Mouse (Mus musculus) gastrocnemius, adult 2 months (tissue): ENCODE data around the gene Schip1. TPM values are rescaled to one million over a fixed set of nuclear protein-coding genes. Genes with fewer than 3 reads are reported as not detected.
A peak's percentile ranks its signal among the peaks of the same experiment; 100 is the strongest.

Source experiments
- DNase-seq: peaks from one replicate; pipeline ENCODE4 v3.0.0; 2022
- H3K27ac ChIP-seq: fragments of 200-600 bp; 2 replicates; pipeline ENCODE4 v1.8.1; 2022; ENCODE audit warnings: mild to moderate bottlenecking
- H3K4me3 ChIP-seq: fragments of 200-600 bp; 2 replicates; pipeline ENCODE4 v1.8.1; 2022; ENCODE audit warnings: mild to moderate bottlenecking, moderate library complexity
- CTCF ChIP-seq: fragments of 200-600 bp; IDR thresholded peaks from 2 replicates; pipeline ENCODE4 v1.8.1; 2022; ENCODE audit warnings: antibody characterized with exemption, mild to moderate bottlenecking, moderate library complexity
- intact Hi-C: fragments of 180-260 bp; cut with DNase I; formaldehyde crosslinking; loops from one replicate; pipeline ENCODE4 v1.15.1; 2025
- total RNA-seq, 2 experiments: library from RNA; stranded (reverse); gene quantifications; 2 replicates each; pipeline ENCODE4 v1.2.3; 2021

Gene Schip1
- total RNA-seq, 2 experiments from 2014 or later, result 124 to 144 TPM

DNA sequence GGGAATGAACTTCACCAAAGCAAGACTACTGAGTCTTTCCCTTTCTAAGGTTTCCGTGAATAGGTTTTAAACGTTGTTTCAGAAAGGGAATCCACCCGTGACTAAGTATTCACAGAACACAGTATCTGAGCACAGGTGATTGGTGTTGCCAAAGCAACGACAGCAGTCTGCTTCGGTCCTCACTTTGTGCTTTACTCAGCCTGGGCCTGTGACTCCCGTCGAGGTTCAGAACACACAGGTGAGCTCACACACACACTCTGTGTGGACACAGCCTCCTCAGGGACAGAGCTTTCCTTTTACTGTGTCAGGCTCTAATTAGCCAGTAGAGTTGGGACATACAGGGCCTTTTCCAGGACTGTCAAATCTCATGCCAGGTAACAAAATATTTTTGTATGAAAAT lies 369.8 kb downstream of the Schip1 start:
- DNase-seq, result no peak
- intact Hi-C loops, result no loop called here
- H3K27ac ChIP-seq, result no peak overlapping the region
- TF ChIP-seq CTCF, result no peak
- H3K4me3 ChIP-seq, result no peak overlapping the region

DNA sequence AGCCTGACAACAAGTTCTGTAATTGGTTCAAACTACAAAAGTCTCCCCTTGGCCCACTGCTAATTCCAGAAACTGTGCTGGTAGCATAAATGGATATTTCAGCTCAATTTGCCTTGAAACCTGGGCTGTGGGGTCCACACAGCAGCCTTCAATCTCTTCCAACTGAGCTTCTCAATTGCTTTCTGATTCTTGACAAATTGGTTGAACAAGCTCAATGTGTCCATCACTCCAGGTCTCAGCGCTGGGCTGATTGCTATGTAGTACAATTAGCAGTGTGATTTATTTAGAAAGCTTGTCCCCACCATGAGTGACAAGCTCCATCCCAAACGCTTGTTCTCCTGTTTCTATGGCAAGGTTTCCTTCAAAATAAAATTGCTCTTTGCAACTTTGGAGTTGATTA lies 370.3 kb downstream of the Schip1 start:
- TF ChIP-seq CTCF, result no peak
- Histone ChIP-seq H3K27ac (no peak overlapping the region), H3K4me3 (no peak overlapping the region)
- intact Hi-C loops, result no loop called here
- no peak for DNase-seq

DNA sequence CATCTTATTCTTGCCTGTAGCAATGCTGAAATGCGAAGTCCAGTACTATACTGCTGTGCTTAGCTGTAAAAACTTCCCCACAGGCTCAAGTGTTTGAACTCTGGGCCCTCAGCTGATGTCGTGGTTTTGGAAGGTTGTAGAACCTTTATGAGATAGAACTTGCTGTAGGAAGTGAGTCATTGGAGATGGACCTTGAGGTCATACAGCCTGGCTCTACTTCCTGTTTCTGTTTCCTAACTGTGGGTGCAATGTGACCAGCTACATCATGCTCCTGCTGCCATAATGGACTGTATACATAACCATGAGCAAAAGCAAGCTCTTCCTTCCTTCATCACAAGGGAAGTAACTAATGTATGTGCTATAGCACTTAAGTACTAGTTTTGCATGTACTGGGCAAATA lies 383.9 kb downstream of the Schip1 start:
- no peak for TF ChIP-seq CTCF
- H3K4me3 ChIP-seq, result no peak overlapping the region
- intact Hi-C loops, result no loop called here
- no peak overlapping the region for H3K27ac ChIP-seq
- no peak for DNase-seq

DNA sequence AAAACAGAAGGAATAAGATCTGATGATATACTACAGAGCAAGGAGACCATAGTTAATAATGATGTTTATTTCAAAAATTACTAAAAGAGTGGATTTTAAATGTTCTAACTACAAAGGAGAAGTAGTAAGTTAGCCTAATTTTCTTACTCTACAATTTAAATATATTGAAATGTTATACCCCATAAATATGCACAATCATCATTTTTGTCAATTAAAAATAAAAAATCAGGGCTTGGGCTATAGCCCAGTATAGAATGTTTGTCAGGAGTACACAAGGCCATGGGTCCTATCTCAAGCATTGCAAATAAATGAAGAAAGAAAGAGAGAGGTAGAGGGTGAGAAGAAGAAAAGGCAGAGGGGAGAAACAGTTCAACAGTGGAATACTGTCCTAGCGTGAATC lies 387.0 kb downstream of the Schip1 start:
- intact Hi-C loops, result no loop called here
- H3K4me3 ChIP-seq, result no peak overlapping the region
- no peak for TF ChIP-seq CTCF
- no peak overlapping the region for H3K27ac ChIP-seq
- no peak for DNase-seq

DNA sequence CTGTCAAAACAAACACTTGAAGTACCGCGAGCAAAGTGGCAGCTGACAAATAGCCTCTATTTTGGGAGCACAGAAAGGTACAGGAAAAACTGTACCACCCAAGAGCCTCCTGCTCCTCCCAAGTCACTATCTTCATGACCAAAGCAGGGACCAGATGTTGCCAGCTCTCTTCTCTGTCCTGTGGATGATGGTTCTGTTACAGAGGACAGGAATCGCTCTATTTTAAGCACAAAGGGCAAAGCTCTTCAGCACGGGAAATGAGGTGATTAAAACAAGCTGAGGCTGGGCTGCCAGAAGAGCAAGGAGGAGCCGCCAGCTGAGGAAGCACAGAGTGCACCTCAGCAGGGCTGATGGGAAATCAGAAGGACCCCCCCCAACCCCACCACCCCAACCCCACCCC lies 388.7 kb downstream of the Schip1 start:
- no peak for DNase-seq
- no peak overlapping the region for H3K4me3 ChIP-seq
- no peak overlapping the region for H3K27ac ChIP-seq
- no peak for TF ChIP-seq CTCF
- intact Hi-C loops, result no loop called here

DNA sequence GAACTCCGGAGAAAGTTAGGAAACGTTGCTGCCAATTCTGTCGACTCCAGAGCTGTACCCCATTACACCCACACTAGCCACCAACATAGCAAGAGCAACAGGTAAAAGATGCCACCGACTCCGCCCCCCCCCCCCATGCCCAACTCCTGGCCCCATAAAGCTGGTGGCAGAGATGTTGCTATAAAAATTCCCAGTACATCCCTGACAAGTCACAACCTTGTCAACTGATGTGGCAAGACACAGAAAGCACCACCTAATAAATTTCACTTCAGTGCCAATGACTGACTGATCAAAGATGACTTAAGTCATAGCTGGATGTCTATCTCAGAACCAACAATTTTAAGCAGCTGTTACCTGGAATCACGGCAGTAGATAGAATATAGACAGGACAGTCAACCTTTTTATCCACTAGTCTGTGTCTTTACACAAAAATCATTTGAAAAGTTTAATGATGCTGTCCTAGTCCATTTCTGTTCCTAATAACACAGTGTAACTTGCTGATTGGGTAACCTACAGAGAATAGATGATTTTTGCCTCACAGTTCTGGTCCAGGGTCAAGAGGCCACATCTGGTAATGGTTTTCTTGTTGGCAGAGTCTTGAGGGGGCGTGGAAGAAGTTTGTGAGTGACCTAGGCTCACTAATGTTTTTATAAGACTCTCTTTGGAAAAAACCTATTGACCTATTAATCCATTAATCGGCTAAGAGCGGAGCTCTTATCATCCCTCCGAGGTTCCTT lies 389.3 kb downstream of the Schip1 start:
- Histone ChIP-seq H3K4me3 (no peak overlapping the region), H3K27ac (no peak overlapping the region)
- peak; percentile 37 for DNase-seq
- no peak for TF ChIP-seq CTCF
- intact Hi-C loops, result no loop called here

DNA sequence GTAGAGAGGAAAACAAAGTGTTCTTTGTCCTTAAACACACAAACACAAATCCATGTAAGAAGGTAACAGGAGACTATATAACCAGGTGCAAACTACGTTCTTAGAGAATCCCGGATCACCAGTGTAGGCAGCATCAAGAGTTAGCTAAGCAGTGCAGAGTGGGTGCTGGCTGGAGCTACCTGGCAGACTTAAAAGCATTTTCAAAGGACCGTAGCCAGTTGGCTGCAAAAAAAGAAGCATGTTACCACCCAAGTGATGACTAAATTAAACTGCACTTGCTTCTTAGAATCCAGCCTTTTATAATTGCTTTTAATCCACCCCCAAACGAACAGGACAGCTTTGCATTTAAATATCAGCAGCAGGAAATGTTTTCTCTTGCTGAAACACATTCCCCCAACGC lies 402.0 kb downstream of the Schip1 start:
- no peak for DNase-seq
- Histone ChIP-seq H3K4me3 (no peak overlapping the region), H3K27ac (no peak overlapping the region)
- intact Hi-C loops, result loop anchor here (10.0 kb wide), 1 partner anchor 248 kb away; no protein-coding TSS in a partner anchor
- no peak for TF ChIP-seq CTCF

DNA sequence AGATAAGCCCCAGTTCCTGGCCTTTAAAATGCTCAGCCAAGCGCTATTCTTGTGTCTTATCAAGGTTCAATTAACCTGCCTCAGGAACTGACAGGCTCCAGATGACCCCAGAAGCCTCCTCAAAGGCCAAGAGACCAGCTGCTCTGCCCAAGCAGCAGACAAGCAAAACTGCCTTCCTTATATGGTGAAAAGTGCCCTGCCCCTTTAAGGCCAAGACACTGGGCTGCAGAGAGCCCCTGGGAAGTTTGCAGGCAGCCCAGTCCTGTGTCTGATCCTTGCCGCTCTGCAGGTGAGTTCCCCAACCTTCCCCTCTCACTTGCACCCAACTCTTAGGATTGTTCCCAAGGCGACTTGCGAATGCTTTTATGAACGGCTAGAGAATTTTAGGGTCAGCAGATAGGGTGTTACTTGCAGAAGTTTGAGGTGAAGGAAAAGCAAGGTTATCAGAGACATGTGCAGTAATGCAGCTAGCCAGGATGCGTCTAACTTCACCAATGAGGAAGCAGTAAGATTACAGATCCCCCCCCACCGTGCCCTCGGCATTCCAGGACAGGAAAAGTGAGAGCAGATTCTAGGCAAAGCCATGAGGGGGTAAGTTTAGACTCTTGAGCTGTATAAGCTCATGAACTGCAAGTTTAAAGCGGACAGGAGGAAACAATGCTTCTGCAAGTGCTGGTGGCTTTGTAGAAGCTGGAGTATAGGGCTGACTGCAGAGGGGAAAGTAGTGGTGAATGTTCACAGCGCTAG lies 403.5 kb downstream of the Schip1 start:
- no peak for DNase-seq
- intact Hi-C loops, result loop anchor here (10.0 kb wide), 1 partner anchor 247 kb away; no protein-coding TSS in a partner anchor
- Histone ChIP-seq H3K27ac (peak overlapping the region; percentile 46; the same call in 1 of the 2 replicates), H3K4me3 (peak overlapping the region; percentile 66)
- no peak for TF ChIP-seq CTCF

DNA sequence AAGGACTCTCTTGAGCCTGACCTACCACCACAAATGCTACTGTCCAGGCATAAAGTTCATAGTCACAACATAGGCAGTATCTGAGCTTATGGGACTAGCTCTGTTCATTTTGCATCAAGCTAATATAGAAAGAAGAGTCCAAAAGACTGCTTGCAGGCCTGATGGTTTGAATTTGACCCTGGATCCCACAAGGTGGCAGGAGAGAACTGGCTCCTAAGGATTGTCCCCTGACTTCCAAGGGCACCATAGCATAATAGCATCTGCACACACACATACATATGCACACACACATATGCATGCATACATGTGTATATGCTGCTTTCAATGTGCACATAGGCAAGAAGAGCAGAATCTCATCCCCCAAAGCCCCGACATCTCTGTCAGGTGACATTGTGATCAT lies 405.0 kb downstream of the Schip1 start:
- intact Hi-C loops, result loop anchor here (10.0 kb wide), 1 partner anchor 245 kb away; no protein-coding TSS in a partner anchor
- peak; percentile 32 for TF ChIP-seq CTCF
- H3K27ac ChIP-seq, result no peak overlapping the region
- H3K4me3 ChIP-seq, result no peak overlapping the region
- DNase-seq, result no peak

DNA sequence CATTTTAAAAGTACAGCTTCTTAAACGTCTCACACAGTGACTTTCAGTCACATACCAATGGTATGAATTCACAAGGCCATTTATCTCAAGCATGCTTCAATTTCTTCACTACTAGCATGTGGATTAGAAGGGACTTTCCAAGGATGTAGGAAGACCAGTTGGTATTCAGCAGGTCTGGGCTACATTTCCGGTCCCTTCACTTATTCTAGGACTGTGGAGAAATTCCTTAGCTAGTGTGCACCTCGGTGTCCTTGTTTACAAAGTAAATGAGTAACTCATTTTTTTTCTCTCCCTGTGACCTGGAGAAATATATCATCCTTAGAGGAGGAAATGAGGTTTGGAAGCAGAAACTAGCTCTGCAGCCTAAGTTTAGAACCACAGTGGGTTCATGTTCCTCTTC lies 405.5 kb downstream of the Schip1 start:
- no peak overlapping the region for H3K4me3 ChIP-seq
- no peak for TF ChIP-seq CTCF
- no peak overlapping the region for H3K27ac ChIP-seq
- DNase-seq, result no peak
- intact Hi-C loops, result no loop called here

DNA sequence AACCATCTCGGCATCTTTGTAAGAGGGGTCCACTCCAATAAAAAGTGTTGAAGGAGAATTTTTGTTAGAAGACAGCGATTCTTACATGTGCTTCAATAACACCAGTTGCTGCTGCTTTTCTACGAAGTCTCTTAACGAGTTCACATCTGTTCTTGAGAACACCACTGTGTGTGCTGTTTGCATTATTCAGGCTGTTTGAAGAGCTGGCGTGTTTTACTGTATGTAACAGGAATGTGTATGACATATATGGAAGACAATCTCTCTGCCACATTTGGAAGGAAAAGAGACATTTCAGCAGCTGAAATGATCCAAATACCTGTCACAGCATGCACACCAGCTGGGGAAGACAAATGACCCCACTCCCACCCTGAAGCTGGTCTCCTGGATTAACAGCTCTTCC lies 406.0 kb downstream of the Schip1 start:
- intact Hi-C loops, result no loop called here
- H3K27ac ChIP-seq, result no peak overlapping the region
- DNase-seq, result no peak
- H3K4me3 ChIP-seq, result no peak overlapping the region
- TF ChIP-seq CTCF, result no peak

DNA sequence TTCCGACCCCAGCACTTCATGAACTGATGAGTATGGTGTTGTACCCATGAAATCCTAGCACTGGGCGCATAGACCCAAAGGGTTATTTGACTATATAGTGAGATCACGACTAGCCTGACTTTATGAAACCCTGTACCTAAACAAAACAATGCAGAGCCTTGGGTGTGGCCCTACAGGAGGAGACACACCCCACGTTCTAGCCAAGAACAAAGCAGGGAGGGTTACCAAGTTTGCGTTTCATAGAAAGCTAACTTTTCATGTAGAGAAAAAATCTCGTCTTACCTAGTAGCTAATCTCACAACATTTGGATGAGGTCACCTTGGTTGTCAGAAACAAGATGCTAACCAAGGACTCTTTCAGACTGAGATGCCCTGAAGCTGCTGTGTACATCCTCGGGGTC lies 411.7 kb downstream of the Schip1 start:
- Histone ChIP-seq H3K4me3 (no peak overlapping the region), H3K27ac (no peak overlapping the region)
- intact Hi-C loops, result no loop called here
- no peak for DNase-seq
- no peak for TF ChIP-seq CTCF

DNA sequence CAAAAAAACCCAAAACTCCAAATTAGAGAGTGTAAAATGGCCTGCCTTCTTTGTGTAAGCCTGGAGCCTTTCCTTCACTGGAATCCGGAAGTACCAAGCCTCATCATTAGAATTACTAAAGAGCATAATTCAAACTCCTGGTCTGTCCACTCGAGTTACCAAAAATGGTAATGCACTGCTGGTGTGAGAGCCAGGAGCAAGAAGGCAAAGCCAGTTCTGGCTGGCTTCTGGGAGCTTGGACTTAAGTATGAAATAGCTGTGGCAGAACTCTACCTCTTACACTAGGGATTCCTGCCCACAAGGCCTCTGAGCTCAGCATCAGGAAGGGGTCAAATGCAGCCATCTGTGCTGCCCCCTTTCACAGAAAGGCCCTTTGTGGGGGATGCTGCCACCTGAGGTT lies 412.9 kb downstream of the Schip1 start:
- Histone ChIP-seq H3K27ac (no peak overlapping the region), H3K4me3 (no peak overlapping the region)
- intact Hi-C loops, result no loop called here
- no peak for TF ChIP-seq CTCF
- no peak for DNase-seq

DNA sequence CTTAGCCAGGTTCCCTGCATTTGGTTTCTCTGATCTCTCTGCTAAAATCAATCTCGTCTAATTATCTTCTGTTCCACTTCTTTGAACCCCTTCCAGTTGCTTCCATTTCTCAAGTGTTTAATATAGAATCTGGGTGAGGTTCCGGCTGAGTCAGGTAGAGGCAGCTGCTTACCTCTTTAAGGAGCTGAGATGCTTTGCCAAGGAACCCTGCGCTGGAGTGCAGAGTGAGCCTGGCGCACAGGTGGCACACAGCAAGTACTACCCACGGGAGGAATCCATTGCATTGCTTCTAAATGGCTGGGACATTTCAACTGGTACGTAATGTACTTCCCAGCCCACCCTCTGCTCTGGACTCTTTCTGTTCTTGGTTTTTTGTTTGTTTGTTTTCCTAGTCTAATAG lies 414.7 kb downstream of the Schip1 start:
- intact Hi-C loops, result no loop called here
- Histone ChIP-seq H3K4me3 (no peak overlapping the region), H3K27ac (no peak overlapping the region)
- TF ChIP-seq CTCF, result no peak
- peak; percentile 32 for DNase-seq
